Comparison of ENCODE assay signal across 8 mouse cellular contexts in the genomic region with DNA sequence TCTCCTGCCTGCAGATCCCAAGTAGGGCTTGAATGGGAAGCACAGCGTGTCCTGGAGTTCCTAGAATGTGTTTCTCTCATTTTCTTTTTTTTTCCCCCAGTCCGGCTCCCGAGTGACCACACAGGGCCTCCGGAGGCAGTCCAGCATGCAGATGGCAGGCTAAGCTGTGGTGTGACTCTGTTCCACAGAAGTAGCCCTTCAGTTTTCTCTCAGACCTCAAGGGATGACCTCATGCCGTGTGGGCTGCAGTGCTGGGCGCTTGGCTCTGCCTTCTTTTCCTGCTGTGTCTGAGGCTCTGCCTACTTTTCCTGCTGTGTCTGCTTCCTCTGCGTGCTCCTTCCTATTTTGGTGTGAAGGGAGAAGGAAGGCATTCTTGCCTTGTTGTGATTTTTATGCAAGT.
A peak's percentile ranks its signal among the peaks of the same experiment; 100 is the strongest.
DNase-seq lines count a peak whose midpoint lies in the region; ATAC-seq and TF ChIP-seq lines count a peak whose summit lies in the region.

No protein-coding gene starts in this region.

- H3K9me3 ChIP-seq in hindbrain, embryonic 10.5 days: no peaks in the 10 kb centered on the region
- H3K9me3 ChIP-seq in hindbrain, embryonic 13.5 days: no peaks in the 10 kb centered on the region
- no peaks in the 10 kb centered on the region for H3K9me3 ChIP-seq in forebrain, postnatal 0 days (ENCODE audit: low read length)
- no peaks in the 10 kb centered on the region for H3K9me3 ChIP-seq in limb, embryonic 13.5 days

- no peak for ATAC-seq in hindbrain, embryonic 13.5 days (ENCODE audit: low FRiP score)
- peak; percentile 70 for ATAC-seq in forebrain, postnatal 0 days
- ATAC-seq in limb, embryonic 13.5 days (ENCODE audit: low FRiP score, low read depth): no peak

- peak overlapping the region; percentile 20; the same call in 1 of the 2 replicates for H3K27ac ChIP-seq in hindbrain, embryonic 10.5 days
- H3K27ac ChIP-seq in hindbrain, embryonic 13.5 days: no peak overlapping the region
- no peak overlapping the region for H3K27ac ChIP-seq in forebrain, postnatal 0 days (ENCODE audit: low read depth, low read length)
- H3K27ac ChIP-seq in limb, embryonic 13.5 days: peak overlapping the region; percentile 84

- no peak overlapping the region for H3K9ac ChIP-seq in hindbrain, embryonic 13.5 days
- no peak overlapping the region for H3K9ac ChIP-seq in forebrain, postnatal 0 days
- peak overlapping the region; percentile 56; the same call in 1 of the 2 replicates for H3K9ac ChIP-seq in limb, embryonic 13.5 days

- 23% methylated on average over 7 of the region's 7 CpGs for WGBS in hindbrain, embryonic 10.5 days
- 37% methylated on average over 7 of the region's 7 CpGs for WGBS in hindbrain, embryonic 13.5 days
- whole genome bisulfite sequencing in forebrain, postnatal 0 days: 28% methylated on average over 7 of the region's 7 CpGs
- 8% methylated on average over 7 of the region's 7 CpGs for whole genome bisulfite sequencing in limb, embryonic 13.5 days

- no peak overlapping the region for H3K4me3 ChIP-seq in hindbrain, embryonic 10.5 days
- H3K4me3 ChIP-seq in hindbrain, embryonic 13.5 days: no peak overlapping the region
- no peak overlapping the region for H3K4me3 ChIP-seq in forebrain, postnatal 0 days (ENCODE audit: low read depth, low read length)
- H3K4me3 ChIP-seq in limb, embryonic 13.5 days: peak overlapping the region; percentile 25

- DNase-seq in hindbrain, embryonic 10.5 days (ENCODE audit: low spot score): no peak
- DNase-seq in cerebellum, adult 18-20 months: peak; percentile 23 to 44
- peak; percentile 5 for DNase-seq in forebrain, postnatal 0 days
- DNase-seq in B cell, adult 2 months: no peak
- no peak for DNase-seq in ovary, postnatal 10 days (ENCODE audit: low spot score)
- no peak for DNase-seq in left cerebral cortex, adult 18-20 months (ENCODE audit: low spot score in 2 of 2)

- H3K4me1 ChIP-seq in hindbrain, embryonic 10.5 days (replicated peaks): peaks cover 9% of the 10 kb centered on the region; the same call in 1 of the 2 replicates
- H3K4me1 ChIP-seq in hindbrain, embryonic 13.5 days (replicated peaks): peaks cover 8% of the 10 kb centered on the region; the same call in 1 of the 2 replicates
- H3K4me1 ChIP-seq in forebrain, postnatal 0 days (ENCODE audit: insufficient read depth): no peaks in the 10 kb centered on the region
- H3K4me1 ChIP-seq in limb, embryonic 13.5 days: peaks cover 24% of the 10 kb centered on the region

- no peak overlapping the region for H3K4me2 ChIP-seq in hindbrain, embryonic 13.5 days
- H3K4me2 ChIP-seq in forebrain, postnatal 0 days (ENCODE audit: low read depth): no peak overlapping the region; the same call in 1 of the 2 replicates
- peak overlapping the region; percentile 59 for H3K4me2 ChIP-seq in limb, embryonic 13.5 days (replicated peaks)

- no peak for TF ChIP-seq CTCF in forebrain, postnatal 0 days (IDR thresholded peaks at IDR 0.05; ENCODE audit: low read depth)

- no peaks in the 10 kb centered on the region for H3K27me3 ChIP-seq in hindbrain, embryonic 10.5 days (ENCODE audit: insufficient read depth, poor library complexity, severe bottlenecking)
- H3K27me3 ChIP-seq in hindbrain, embryonic 13.5 days: no peaks in the 10 kb centered on the region
- H3K27me3 ChIP-seq in forebrain, postnatal 0 days (ENCODE audit: insufficient read depth, low read length): no peaks in the 10 kb centered on the region
- no peaks in the 10 kb centered on the region for H3K27me3 ChIP-seq in limb, embryonic 13.5 days

- no peaks in the 10 kb centered on the region for H3K36me3 ChIP-seq in hindbrain, embryonic 10.5 days
- H3K36me3 ChIP-seq in hindbrain, embryonic 13.5 days: no peaks in the 10 kb centered on the region
- H3K36me3 ChIP-seq in forebrain, postnatal 0 days (ENCODE audit: insufficient read depth): no peaks in the 10 kb centered on the region
- H3K36me3 ChIP-seq in limb, embryonic 13.5 days: no peaks in the 10 kb centered on the region

Comparison
In these comparisons a context has a peak if more than half of its experiments do, and no peak if none do; other contexts are left out.
1. H3K27ac ChIP-seq: peak in hindbrain, embryonic 10.5 days (single experiment) and limb, embryonic 13.5 days (single experiment); none in hindbrain, embryonic 13.5 days (single experiment) and forebrain, postnatal 0 days (single experiment).
2. DNase-seq: peak in cerebellum, adult 18-20 months (2 of 2) and forebrain, postnatal 0 days (single experiment); none in hindbrain, embryonic 10.5 days (single experiment), B cell, adult 2 months (0 of 2), ovary, postnatal 10 days (single experiment) and left cerebral cortex, adult 18-20 months (0 of 2).